21 mouse cellular contexts compared by ENCODE assay signal in genomic region chr19:46653616-46654235, GRCm38 (mm10). TPM values are rescaled to one million over a fixed set of nuclear protein-coding genes. Genes with fewer than 3 reads are reported as not detected.
DNase-seq lines count a peak whose midpoint lies in the region; ATAC-seq and TF ChIP-seq lines count a peak whose summit lies in the region.
"Had no signal": no experiment of that assay in that cellular context is flagged by ENCODE, and none has a peak within 500 bp of the region (broad histone marks: within the 10 kb centered on the region; RNA-seq: fewer than 3 reads in every experiment).

No protein-coding gene starts in this region.

- no peak overlapping the region for H3K4me2 ChIP-seq in lung, embryonic 15.5 days
- no peak overlapping the region for H3K4me2 ChIP-seq in forebrain, embryonic 12.5 days
- H3K4me2 ChIP-seq: heart, embryonic 13.5 days; limb, embryonic 15.5 days; midbrain, embryonic 13.5 days; neural tube, embryonic 13.5 days; stomach, embryonic 15.5 days had no signal

- no peaks in the 10 kb centered on the region for H3K27me3 ChIP-seq in lung, embryonic 15.5 days
- no peaks in the 10 kb centered on the region for H3K27me3 ChIP-seq in forebrain, embryonic 12.5 days
- H3K27me3 ChIP-seq: heart, embryonic 13.5 days; limb, embryonic 15.5 days; midbrain, embryonic 13.5 days; neural tube, embryonic 13.5 days; stomach, embryonic 15.5 days had no signal

- no peak overlapping the region for H3K27ac ChIP-seq in lung, embryonic 15.5 days
- no peak overlapping the region for H3K27ac ChIP-seq in forebrain, embryonic 12.5 days
- H3K27ac ChIP-seq: heart, embryonic 13.5 days; kidney, postnatal 0 days; limb, embryonic 15.5 days; midbrain, embryonic 13.5 days; neural tube, embryonic 13.5 days; stomach, embryonic 15.5 days had no signal

- WGBS in lung, embryonic 15.5 days, result 91% methylated on average over 14 of the region's 14 CpGs
- WGBS in lung, adult 2 months, result 85% methylated on average over 14 of the region's 14 CpGs
- WGBS in forebrain, embryonic 12.5 days, result 92% methylated on average over 14 of the region's 14 CpGs

- H3K4me1 ChIP-seq in lung, embryonic 15.5 days, result no peaks in the 10 kb centered on the region
- no peaks in the 10 kb centered on the region for H3K4me1 ChIP-seq in lung, adult 2 months (ENCODE audit: control insufficient read depth, insufficient read depth, low read length)
- H3K4me1 ChIP-seq in forebrain, embryonic 12.5 days, result peaks cover 3% of the 10 kb centered on the region; the same call in 1 of the 2 replicates
- H3K4me1 ChIP-seq: midbrain, embryonic 13.5 days; neural tube, embryonic 13.5 days; stomach, embryonic 15.5 days had no signal

- no peak for DNase-seq in lung, adult 2 months
- peak; percentile 44 to 62 for DNase-seq in thymus, adult 18-20 months
- peak; percentile 72 for DNase-seq in thymus, postnatal 4 days
- no peak for DNase-seq in left cerebral cortex, adult 11 months (ENCODE audit: low spot score)
- DNase-seq in spleen, postnatal 36 days (ENCODE audit: low spot score in 2 of 2), result no peak
- DNase-seq: cerebellum, adult 9-11 months; kidney, adult 18-20 months; layer of hippocampus, postnatal 36 days; spleen, adult 18-20 months had no signal

- no peak overlapping the region for H3K9ac ChIP-seq in lung, embryonic 15.5 days
- no peak overlapping the region for H3K9ac ChIP-seq in forebrain, embryonic 12.5 days
- H3K9ac ChIP-seq: heart, embryonic 13.5 days; limb, embryonic 15.5 days; midbrain, embryonic 13.5 days; neural tube, embryonic 13.5 days; stomach, embryonic 15.5 days had no signal

- TF ChIP-seq POLR2A in lung, adult 2 months (IDR thresholded peaks at IDR 0.05; ENCODE audit: borderline replicate concordance, extremely low read depth, low read depth, low read length), result no peak

- peak; percentile 39; the same call in 1 of the 2 replicates for ATAC-seq in lung, embryonic 15.5 days (ENCODE audit: borderline replicate concordance, extremely low read depth, low FRiP score, low TSS enrichment)
- peak; percentile 85 for ATAC-seq in common myeloid progenitor, adult 5-6 weeks (replicated peaks; ENCODE audit: low read depth, poor library complexity, severe bottlenecking)
- no peak for ATAC-seq in forebrain, embryonic 12.5 days (ENCODE audit: low FRiP score)
- ATAC-seq: midbrain, embryonic 13.5 days had no signal

- TF ChIP-seq CTCF in lung, adult 2 months (IDR thresholded peaks at IDR 0.05; ENCODE audit: insufficient read depth, low read length), result no peak

- H3K9me3 ChIP-seq in lung, embryonic 15.5 days, result no peaks in the 10 kb centered on the region
- no peaks in the 10 kb centered on the region for H3K9me3 ChIP-seq in forebrain, embryonic 12.5 days
- H3K9me3 ChIP-seq: heart, embryonic 13.5 days; limb, embryonic 15.5 days; midbrain, embryonic 13.5 days; neural tube, embryonic 13.5 days; stomach, embryonic 15.5 days had no signal

- no peak overlapping the region for H3K4me3 ChIP-seq in lung, embryonic 15.5 days
- H3K4me3 ChIP-seq in lung, adult 2 months (replicated peaks; ENCODE audit: extremely low read depth, low read depth, low read length), result no peak overlapping the region
- H3K4me3 ChIP-seq in forebrain, embryonic 12.5 days (replicated peaks), result no peak overlapping the region
- H3K4me3 ChIP-seq: heart, embryonic 13.5 days; limb, embryonic 15.5 days; midbrain, embryonic 13.5 days; neural tube, embryonic 13.5 days; stomach, embryonic 15.5 days had no signal

- H3K36me3 ChIP-seq in lung, embryonic 15.5 days, result peaks cover 49% of the 10 kb centered on the region
- peaks cover 63% of the 10 kb centered on the region for H3K36me3 ChIP-seq in forebrain, embryonic 12.5 days (replicated peaks)

RNA-seq across cellular contexts. Expression of gene Cyp17a1, which starts 19.2 kb away (rescaled TPM):
- polyA plus RNA-seq in lung, embryonic 15.5 days (2015; fragmentation: Nextera tagmentation; extraction: Ambion mirVana), result 0.10 TPM in 1 of 2 replicates, not detected in the other
- 0.06 TPM in 1 of 2 replicates, not detected in the other for polyA plus RNA-seq in lung, adult 2 months (2012; rRNA removed)
- total RNA-seq in common myeloid progenitor, adult 5-6 weeks (2017), result not detected in 2 replicates
- not detected in 2 replicates for polyA plus RNA-seq in forebrain, embryonic 12.5 days (2016; fragmentation: Nextera tagmentation; extraction: Ambion mirVana)
- total RNA-seq: ES-E14; gastrocnemius, adult 18-20 months; layer of hippocampus, postnatal 36 days; left cerebral cortex, postnatal 25 days had no signal
- polyA plus RNA-seq: kidney, postnatal 0 days; midbrain, embryonic 13.5 days; neural tube, embryonic 13.5 days; stomach, embryonic 15.5 days had no signal

RNA-seq across cellular contexts. Expression of gene Borcs7, which starts 36.0 kb away (rescaled TPM):
- polyA plus RNA-seq in lung, embryonic 15.5 days (2015; fragmentation: Nextera tagmentation; extraction: Ambion mirVana), result 15.5 and 16.2 TPM in 2 replicates
- 2.4 and 5.0 TPM in 2 replicates for polyA plus RNA-seq in lung, adult 2 months (2012; rRNA removed)
- 3.7 and 5.8 TPM in 2 replicates for total RNA-seq in common myeloid progenitor, adult 5-6 weeks (2017)
- 14.6 and 14.8 TPM in 2 replicates for polyA plus RNA-seq in forebrain, embryonic 12.5 days (2016; fragmentation: Nextera tagmentation; extraction: Ambion mirVana)

RNA-seq across cellular contexts. Expression of gene As3mt, which starts 53.5 kb away (rescaled TPM):
- 29.1 and 30.4 TPM in 2 replicates for polyA plus RNA-seq in lung, embryonic 15.5 days (2015; fragmentation: Nextera tagmentation; extraction: Ambion mirVana)
- polyA plus RNA-seq in lung, adult 2 months (2012; rRNA removed), result 8.0 and 14.9 TPM in 2 replicates
- total RNA-seq in common myeloid progenitor, adult 5-6 weeks (2017), result 48.9 and 53.3 TPM in 2 replicates
- 17.7 and 20.8 TPM in 2 replicates for polyA plus RNA-seq in forebrain, embryonic 12.5 days (2016; fragmentation: Nextera tagmentation; extraction: Ambion mirVana)

RNA-seq across cellular contexts. Expression of gene Wbp1l, which starts 54.8 kb away (rescaled TPM):
- polyA plus RNA-seq in lung, embryonic 15.5 days (2015; fragmentation: Nextera tagmentation; extraction: Ambion mirVana), result 44.0 and 48.0 TPM in 2 replicates
- 47.3 and 54.3 TPM in 2 replicates for polyA plus RNA-seq in lung, adult 2 months (2012; rRNA removed)
- 19.1 and 27.7 TPM in 2 replicates for total RNA-seq in common myeloid progenitor, adult 5-6 weeks (2017)
- 43.2 and 44.5 TPM in 2 replicates for polyA plus RNA-seq in forebrain, embryonic 12.5 days (2016; fragmentation: Nextera tagmentation; extraction: Ambion mirVana)

Comparison
In these comparisons a context has a peak if more than half of its experiments do, and no peak if none do; other contexts are left out.
1. DNase-seq: peak in thymus, adult 18-20 months (2 of 2) and thymus, postnatal 4 days (single experiment); none in lung, adult 2 months (single experiment), left cerebral cortex, adult 11 months (single experiment) and spleen, postnatal 36 days (0 of 2).